Mouse (Mus musculus) MEL (cell line): ENCODE measurements around the gene Mrpl38. TPM values are rescaled to one million over a fixed set of nuclear protein-coding genes. Genes with fewer than 3 reads are reported as not detected.

Experiments
- DNase-seq: peaks from one replicate; pipeline ENCODE4 v3.0.0; 2011; ENCODE audit warnings: low read depth, low spot score
- H3K27ac ChIP-seq: 2 replicates; pipeline ENCODE4 v1.5.1; 2012; ENCODE audit warnings: low read depth, mild to moderate bottlenecking, control low read depth, low read length, moderate library complexity; ENCODE audit not compliant: control insufficient read depth
- H3K27me3 ChIP-seq, 2 experiments: fragments of 150-350 bp in 1 of 2; sonication (generic) in 1 of 2; 2 replicates each; pipeline ENCODE4 v1.6.1; 2012; ENCODE audit warnings: low read length in 2 of 2, mild to moderate bottlenecking in 2 of 2, improper control_type of control experiment in 1 of 2, moderate library complexity in 1 of 2; ENCODE audit not compliant: insufficient read depth in 2 of 2, control insufficient read depth in 1 of 2
- H3K36me3 ChIP-seq, 2 experiments: 2 replicates each; pipeline ENCODE4 v1.6.1; 2012 to 2014; ENCODE audit warnings: low read length in 2 of 2, improper control_type of control experiment in 1 of 2, inconsistent platforms in 1 of 2, mild to moderate bottlenecking in 1 of 2; ENCODE audit not compliant: insufficient read depth in 2 of 2, control insufficient read depth in 1 of 2
- H3K4me1 ChIP-seq, 2 experiments: fragments of 150-350 bp in 1 of 2; sonication (generic) in 1 of 2; 2 replicates each; pipeline ENCODE4 v1.6.1; 2012; ENCODE audit warnings: low read length in 2 of 2, improper control_type of control experiment in 1 of 2, mild to moderate bottlenecking in 1 of 2; ENCODE audit not compliant: insufficient read depth in 2 of 2, control insufficient read depth in 1 of 2
- H3K4me3 ChIP-seq, 2 experiments: fragments of 150-350 bp in 1 of 2; sonication (generic) in 1 of 2; 2 replicates each; pipeline ENCODE4 v1.5.1; 2012; ENCODE audit warnings: low read depth in 2 of 2, low read length in 2 of 2, mild to moderate bottlenecking in 2 of 2, moderate library complexity in 2 of 2, control low read depth in 1 of 2, improper control_type of control experiment in 1 of 2; ENCODE audit not compliant: control insufficient read depth in 1 of 2, insufficient read depth in 1 of 2
- H3K79me2 ChIP-seq: 2 replicates; pipeline ENCODE4 v1.6.1; 2012; ENCODE audit warnings: mild to moderate bottlenecking, low read length, moderate library complexity; ENCODE audit not compliant: control insufficient read depth, poor library complexity, insufficient read depth
- H3K9ac ChIP-seq: 2 replicates; pipeline ENCODE4 v1.6.1; 2012; ENCODE audit warnings: low read depth, mild to moderate bottlenecking, control low read depth, low read length, moderate library complexity; ENCODE audit not compliant: control insufficient read depth, poor library complexity, severe bottlenecking
- H3K9me3 ChIP-seq: fragments of 150-350 bp; sonication (generic); replicated peaks from 2 replicates; pipeline ENCODE4 v1.6.1; 2012; ENCODE audit warnings: mild to moderate bottlenecking, low read length, improper control_type of control experiment, moderate library complexity; ENCODE audit not compliant: insufficient read depth
- BHLHE40 ChIP-seq: IDR thresholded peaks from 2 replicates; pipeline ENCODE4 v1.6.1; 2012; ENCODE audit warnings: low read depth, mild to moderate bottlenecking, inconsistent platforms, low read length, improper control_type of control experiment, borderline replicate concordance
- CHD1 ChIP-seq: IDR thresholded peaks from 2 replicates; pipeline ENCODE4 v1.6.1; 2012; ENCODE audit warnings: low read depth, mild to moderate bottlenecking, inconsistent platforms, low read length, improper control_type of control experiment
- CHD2 ChIP-seq: IDR thresholded peaks from 2 replicates; pipeline ENCODE4 v1.6.1; 2011; ENCODE audit warnings: low read length, improper control_type of control experiment
- CTCF ChIP-seq, 3 experiments: IDR thresholded peaks in 2 of 3; conservative IDR thresholded peaks in 1 of 3; 2 replicates each; pipeline ENCODE4 v1.5.1; 2011 to 2012; ENCODE audit warnings: low read length in 3 of 3, low read depth in 2 of 3, mild to moderate bottlenecking in 2 of 3, improper control_type of control experiment in 1 of 3, inconsistent platforms in 1 of 3, mixed read lengths in 1 of 3, moderate library complexity in 1 of 3; ENCODE audit not compliant: control insufficient read depth in 1 of 3, insufficient read depth in 1 of 3, poor library complexity in 1 of 3, severe bottlenecking in 1 of 3
- E2F4 ChIP-seq: IDR thresholded peaks from 2 replicates; pipeline ENCODE4 v1.6.1; 2011; ENCODE audit warnings: low read depth, low read length, improper control_type of control experiment, borderline replicate concordance
- EP300 ChIP-seq, 2 experiments: IDR thresholded peaks; 2 replicates each; pipeline ENCODE4 v1.6.1; 2011; ENCODE audit warnings: improper control_type of control experiment in 2 of 2, low read length in 2 of 2, low read depth in 1 of 2, mild to moderate bottlenecking in 1 of 2
- GABPA ChIP-seq: IDR thresholded peaks from 2 replicates; pipeline ENCODE4 v1.6.1; 2012; ENCODE audit warnings: low read depth, mild to moderate bottlenecking, inconsistent platforms, low read length, improper control_type of control experiment, moderate library complexity
- GATA1 ChIP-seq: IDR thresholded peaks from 2 replicates; pipeline ENCODE4 v1.6.1; 2011; ENCODE audit warnings: low read depth, low read length, improper control_type of control experiment
- HCFC1 ChIP-seq: IDR thresholded peaks from 2 replicates; pipeline ENCODE4 v1.6.1; 2012; ENCODE audit warnings: low read depth, mild to moderate bottlenecking, inconsistent platforms, low read length, improper control_type of control experiment, moderate library complexity
- JUND ChIP-seq: IDR thresholded peaks from 2 replicates; pipeline ENCODE4 v1.6.1; 2011; ENCODE audit warnings: low read depth, mild to moderate bottlenecking, improper control_type of control experiment, low read length
- KAT2A ChIP-seq: conservative IDR thresholded peaks from 2 replicates; pipeline ENCODE4 v1.6.1; 2012; ENCODE audit warnings: low read depth, low read length, improper control_type of control experiment, inconsistent platforms
- MAX ChIP-seq: IDR thresholded peaks from 2 replicates; pipeline ENCODE4 v1.6.1; 2011; ENCODE audit warnings: low read length, improper control_type of control experiment
- MAZ ChIP-seq: IDR thresholded peaks from 2 replicates; pipeline ENCODE4 v1.6.1; 2012; ENCODE audit warnings: low read depth, mild to moderate bottlenecking, inconsistent platforms, low read length, improper control_type of control experiment
- MYB ChIP-seq: IDR thresholded peaks from 2 replicates; pipeline ENCODE4 v1.6.1; 2011; ENCODE audit warnings: mild to moderate bottlenecking, low read depth, low read length, improper control_type of control experiment
- NRF1 ChIP-seq: IDR thresholded peaks from 2 replicates; pipeline ENCODE4 v1.6.1; 2014; ENCODE audit warnings: low read depth, mild to moderate bottlenecking, inconsistent platforms, low read length, improper control_type of control experiment, moderate library complexity; ENCODE audit not compliant: poor library complexity, insufficient read depth, severe bottlenecking
- POLR2AphosphoS2 ChIP-seq: IDR thresholded peaks from 2 replicates; pipeline ENCODE4 v1.6.1; 2011; ENCODE audit warnings: low read length, improper control_type of control experiment
- POLR2AphosphoS5 ChIP-seq: IDR thresholded peaks from 2 replicates; pipeline ENCODE4 v1.6.1; 2012; ENCODE audit warnings: low read depth, borderline replicate concordance, mild to moderate bottlenecking, inconsistent platforms, low read length, moderate library complexity, mixed read lengths
- RAD21 ChIP-seq: IDR thresholded peaks from 2 replicates; pipeline ENCODE4 v1.6.1; 2011; ENCODE audit warnings: mild to moderate bottlenecking, low read depth, low read length, improper control_type of control experiment
- RCOR1 ChIP-seq: IDR thresholded peaks from 2 replicates; pipeline ENCODE4 v1.6.1; 2012; ENCODE audit warnings: low read depth, mild to moderate bottlenecking, inconsistent platforms, low read length, improper control_type of control experiment
- SIN3A ChIP-seq: IDR thresholded peaks from 2 replicates; pipeline ENCODE4 v1.6.1; 2012; ENCODE audit warnings: low read length, improper control_type of control experiment, inconsistent platforms
- SMC3 ChIP-seq: IDR thresholded peaks from 2 replicates; pipeline ENCODE4 v1.6.1; 2011; ENCODE audit warnings: low read depth, low read length, improper control_type of control experiment
- TAL1 ChIP-seq: IDR thresholded peaks from 2 replicates; pipeline ENCODE4 v1.6.1; 2012; ENCODE audit warnings: mild to moderate bottlenecking, inconsistent platforms, low read length, moderate library complexity, mixed read lengths
- TBP ChIP-seq: IDR thresholded peaks from 2 replicates; pipeline ENCODE4 v1.8.0; 2011; ENCODE audit warnings: low read depth, low read length, improper control_type of control experiment
- UBTF ChIP-seq: IDR thresholded peaks from 2 replicates; pipeline ENCODE4 v1.6.1; 2012; ENCODE audit warnings: low read depth, mild to moderate bottlenecking, inconsistent platforms, low read length, improper control_type of control experiment, moderate library complexity, borderline replicate concordance; ENCODE audit not compliant: insufficient read depth
- USF1 ChIP-seq: IDR thresholded peaks from 2 replicates; pipeline ENCODE4 v1.6.1; 2014; ENCODE audit warnings: low read depth, mild to moderate bottlenecking, inconsistent platforms, low read length, improper control_type of control experiment, moderate library complexity
- USF2 ChIP-seq, 2 experiments: IDR thresholded peaks; 2 replicates each; pipeline ENCODE4 v1.6.1; 2011 to 2012; ENCODE audit warnings: improper control_type of control experiment in 2 of 2, low read length in 2 of 2, borderline replicate concordance in 1 of 2, inconsistent platforms in 1 of 2, low read depth in 1 of 2, mild to moderate bottlenecking in 1 of 2; ENCODE audit not compliant: insufficient read depth in 1 of 2
- ZC3H11A ChIP-seq: IDR thresholded peaks from 2 replicates; pipeline ENCODE4 v1.6.1; 2012; ENCODE audit warnings: low read depth, mild to moderate bottlenecking, inconsistent platforms, low read length, improper control_type of control experiment
- ZMIZ1 ChIP-seq: IDR thresholded peaks from 2 replicates; pipeline ENCODE4 v1.6.1; 2012; ENCODE audit warnings: low read depth, mild to moderate bottlenecking, inconsistent platforms, low read length, improper control_type of control experiment, moderate library complexity
- ZNF384 ChIP-seq: IDR thresholded peaks from 2 replicates; pipeline ENCODE4 v1.6.1; 2012; ENCODE audit warnings: low read depth, mild to moderate bottlenecking, inconsistent platforms, low read length, improper control_type of control experiment
- polyA plus RNA-seq, 2 experiments: library from polyadenylated mRNA; stranded (reverse) in 1 of 2; unstranded in 1 of 2; fragments of >175 nt in 1 of 2; fragments of >200 nt in 1 of 2; gene quantifications; 2 replicates each; pipeline versions ENCODE4 v1.2.1 to v1.2.4; 2012; ENCODE audit warnings: low replicate concordance in 2 of 2, low read depth in 1 of 2; ENCODE audit not compliant: insufficient read length in 2 of 2, insufficient read depth in 1 of 2, missing spikeins in 1 of 2
- total RNA-seq: library from RNA; depleted of rRNA; stranded (reverse); fragments of 300-350 nt; gene quantifications from 2 replicates; pipeline ENCODE4 v1.2.3, GENCODE M21; 2012

The Mrpl38 gene
- total and polyA plus RNA-seq, 3 experiments: 105 to 157 TPM; not detected in 1

- TF ChIP-seq RAD21: no peak
- TF ChIP-seq KAT2A: no peak
- 0 out of 2 replicates have a peak, but pooled peaks have one; percentile 50 for TF ChIP-seq UBTF
- TF ChIP-seq POLR2AphosphoS5: no peak
- TF ChIP-seq GATA1: no peak
- TF ChIP-seq TBP: peak; percentile 92
- no peaks in the 10 kb centered on the region for H3K27me3 ChIP-seq
- H3K9me3 ChIP-seq: no peaks in the 10 kb centered on the region
- peaks cover 9% of the 10 kb centered on the region for H3K79me2 ChIP-seq
- H3K9ac ChIP-seq: no peak overlapping the region
- peaks cover 12 to 38% of the 10 kb centered on the region in 2 experiments for H3K4me1 ChIP-seq
- peak overlapping the region; percentile 12 for H3K27ac ChIP-seq
- DNase-seq: no peak
- no peak overlapping the region for H3K4me3 ChIP-seq
- H3K36me3 ChIP-seq: peaks cover 0 to 38% of the 10 kb centered on the region in 2 experiments; a peak in 2 of 4 replicates
Observed at GRCm38 (mm10) chr11:116089545-116089944, 49.1 kb downstream of the Mrpl38 start.

- peaks cover 9% of the 10 kb centered on the region for H3K79me2 ChIP-seq
- peaks cover 0 to 41% of the 10 kb centered on the region in 2 experiments; a peak in 2 of 4 replicates for H3K36me3 ChIP-seq
- no peak overlapping the region; the same call in 1 of the 2 replicates for H3K9ac ChIP-seq
- peak overlapping the region in 1 of 2 experiments; percentile 78; a peak in 1 of 4 replicates for H3K4me3 ChIP-seq
- H3K27ac ChIP-seq: peak overlapping the region; percentile 93
- DNase-seq: peak; percentile 94
- no peaks in the 10 kb centered on the region for H3K9me3 ChIP-seq
- H3K27me3 ChIP-seq: no peaks in the 10 kb centered on the region
- peaks cover 13 to 41% of the 10 kb centered on the region in 2 experiments for H3K4me1 ChIP-seq
- TF ChIP-seq ZC3H11A (peak; percentile 17; the same call in 1 of the 2 replicates), E2F4 (no peak), UBTF (no peak), NRF1 (no peak), SMC3 (peak; percentile 25), MAX (0 out of 2 replicates have a peak, but pooled peaks have one; percentile 54), GABPA (no peak), RCOR1 (peak; percentile 98), USF2 (IDR thresholded peaks at IDR 0.05; ENCODE audit: borderline replicate concordance in 1 of 2, insufficient read depth in 1 of 2, low read depth in 1 of 2, low read length in 2 of 2) (no peak), JUND (no peak), EP300 (IDR thresholded peaks at IDR 0.05; ENCODE audit: low read depth in 1 of 2, low read length in 2 of 2) (peak; percentile 95 to 98), BHLHE40 (peak; percentile 83), CHD2 (no peak), ZNF384 (peak; percentile 75), SIN3A (peak; percentile 90), CHD1 (no peak), TBP (peak; percentile 58), ZMIZ1 (no peak), HCFC1 (peak; percentile 53; the same call in 1 of the 2 replicates), USF1 (no peak), KAT2A (no peak), MAZ (no peak), POLR2AphosphoS5 (no peak), MYB (peak; percentile 45), TAL1 (peak; percentile 92), CTCF (IDR thresholded peaks at IDR 0.05 in 2 of 3, conservative IDR thresholded peaks at IDR 0.05 in 1 of 3; ENCODE audit: control insufficient read depth in 1 of 3, insufficient read depth in 1 of 3, low read depth in 2 of 3, low read length in 3 of 3, poor library complexity in 1 of 3, severe bottlenecking in 1 of 3) (peak; percentile 15 to 50 (median 15); a peak in 3 of 6 replicates), POLR2AphosphoS2 (no peak)
Observed at GRCm38 (mm10) chr11:116088741-116089394, 49.8 kb downstream of the Mrpl38 start.
